Mouse (Mus musculus): ENCODE data around the gene Dnajc14. TPM values are rescaled to one million over a fixed set of nuclear protein-coding genes. Genes with fewer than 3 reads are reported as not detected.

Gene Dnajc14
- total and polyA plus RNA-seq, 2 experiments from 2014 or later, result 34.6 to 39.4 TPM

DNA sequence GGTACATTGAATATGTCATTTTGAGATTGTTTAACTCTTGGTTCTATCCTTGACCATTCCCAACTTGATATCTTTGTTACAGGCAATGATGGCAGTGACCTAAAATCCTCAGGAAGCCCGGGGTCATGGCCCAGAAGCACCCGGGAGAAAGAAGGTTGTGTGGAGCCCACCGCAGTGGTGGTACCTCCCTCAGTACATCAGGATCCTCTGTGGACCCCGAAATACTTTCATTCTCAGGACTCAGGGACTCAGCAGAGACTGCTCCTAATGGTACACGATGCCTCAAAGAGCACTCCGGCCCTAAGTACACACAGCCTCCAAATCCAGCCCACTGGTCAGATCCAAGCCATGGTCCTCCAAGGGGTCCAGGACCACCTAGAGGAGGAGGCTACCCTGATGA lies 2.2 kb downstream of the Dnajc14 start:
- H3K36me3 ChIP-seq (ENCODE audit: insufficient read depth, low read length), result peaks cover 14% of the 10 kb centered on the region; the same call in 1 of the 2 replicates
- H3K9me3 ChIP-seq (ENCODE audit: low read length), result no peaks in the 10 kb centered on the region
- peak overlapping the region; percentile 87 for H3K9ac ChIP-seq (replicated peaks; ENCODE audit: low read length, poor library complexity, severe bottlenecking)
- no peak for TF ChIP-seq CTCF (IDR thresholded peaks at IDR 0.05)
- peak overlapping the region; percentile 96; the same call in 1 of the 2 replicates for H3K27ac ChIP-seq (ENCODE audit: low read depth, low read length)
- ATAC-seq (ENCODE audit: low FRiP score) (no peak), DNase-seq (ENCODE audit: low spot score) (no peak)
- H3K4me2 ChIP-seq (ENCODE audit: low read depth, low read length, poor library complexity, severe bottlenecking), result peak overlapping the region; percentile 77
- WGBS, result 59% methylated on average over 6 of the region's 6 CpGs
- peaks cover 30% of the 10 kb centered on the region for H3K4me1 ChIP-seq (ENCODE audit: insufficient read depth, low read length)
- peak overlapping the region; percentile 85 for H3K4me3 ChIP-seq (ENCODE audit: low read depth, low read length)
- H3K27me3 ChIP-seq (ENCODE audit: insufficient read depth, low read length), result no peaks in the 10 kb centered on the region

DNA sequence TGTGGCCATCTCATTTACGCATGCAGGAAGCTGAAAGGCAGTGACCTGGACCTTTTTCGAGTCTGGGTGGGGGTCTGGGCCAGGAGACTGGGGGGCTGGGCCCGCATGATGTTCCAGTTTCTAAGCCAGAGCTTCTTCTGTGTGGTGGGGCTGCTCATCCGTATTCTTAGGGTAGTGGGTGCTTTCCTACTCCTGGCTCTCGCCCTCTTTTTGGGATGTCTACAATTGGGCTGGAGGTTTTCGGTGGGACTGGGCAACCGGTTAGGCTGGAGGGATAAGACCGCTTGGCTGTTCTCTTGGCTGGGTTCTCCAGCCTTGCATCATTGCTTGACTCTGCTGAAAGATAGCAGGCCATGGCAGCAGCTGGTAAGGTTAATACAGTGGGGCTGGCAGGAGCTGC lies 3.2 kb downstream of the Dnajc14 start:
- no peak for ATAC-seq (ENCODE audit: low FRiP score)
- Histone ChIP-seq H3K27me3 (ENCODE audit: insufficient read depth, low read length) (no peaks in the 10 kb centered on the region), H3K4me3 (ENCODE audit: low read depth, low read length) (peak overlapping the region; percentile 14), H3K9ac (replicated peaks; ENCODE audit: low read length, poor library complexity, severe bottlenecking) (peak overlapping the region; percentile 44; the same call in 1 of the 2 replicates), H3K4me2 (ENCODE audit: low read depth, low read length, poor library complexity, severe bottlenecking) (peak overlapping the region; percentile 77), H3K4me1 (ENCODE audit: insufficient read depth, low read length) (peaks cover 30% of the 10 kb centered on the region), H3K27ac (ENCODE audit: low read depth, low read length) (no peak overlapping the region), H3K9me3 (ENCODE audit: low read length) (no peaks in the 10 kb centered on the region), H3K36me3 (ENCODE audit: insufficient read depth, low read length) (peaks cover 9% of the 10 kb centered on the region; the same call in 1 of the 2 replicates)
- no peak for DNase-seq (ENCODE audit: low spot score)
- 91% methylated on average over 8 of the region's 8 CpGs for WGBS
- TF ChIP-seq CTCF (IDR thresholded peaks at IDR 0.05), result no peak

DNA sequence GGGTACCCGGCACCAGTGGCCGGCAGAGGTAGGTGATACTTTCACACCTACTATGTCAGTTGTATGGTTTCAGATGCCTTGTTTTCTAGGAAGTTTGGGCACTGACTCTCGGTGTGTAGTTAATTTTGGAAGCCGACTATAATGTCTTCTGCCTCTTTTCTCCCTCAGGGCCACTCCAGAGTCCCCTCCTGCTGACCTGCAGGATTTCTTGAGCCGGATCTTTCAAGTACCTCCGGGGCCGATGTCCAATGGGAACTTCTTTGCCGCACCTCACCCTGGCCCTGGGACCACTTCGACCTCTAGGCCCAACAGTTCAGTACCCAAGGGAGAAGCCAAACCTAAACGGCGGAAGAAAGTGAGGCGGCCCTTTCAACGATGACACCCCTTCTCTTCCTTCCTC lies 13.2 kb downstream of the Dnajc14 start, which contains the start of gene Sarnp:
Gene Sarnp (plus strand): TSS at position 301 of the 400 bp plus-strand sequence.
- 94% methylated on average over 13 of the region's 13 CpGs for WGBS
- no peak for ATAC-seq (ENCODE audit: low FRiP score)
- Histone ChIP-seq H3K36me3 (ENCODE audit: insufficient read depth, low read length) (peaks cover 28% of the 10 kb centered on the region), H3K4me3 (ENCODE audit: low read depth, low read length) (no peak within 1 kb of the TSS), H3K9me3 (ENCODE audit: low read length) (no peaks in the 10 kb centered on the region), H3K9ac (replicated peaks; ENCODE audit: low read length, poor library complexity, severe bottlenecking) (no peak within 1 kb of the TSS), H3K4me2 (ENCODE audit: low read depth, low read length, poor library complexity, severe bottlenecking) (no peak within 1 kb of the TSS), H3K4me1 (ENCODE audit: insufficient read depth, low read length) (no peaks in the 10 kb centered on the region), H3K27me3 (ENCODE audit: insufficient read depth, low read length) (no peaks in the 10 kb centered on the region), H3K27ac (ENCODE audit: low read depth, low read length) (no peak within 1 kb of the TSS)
- TF ChIP-seq CTCF (IDR thresholded peaks at IDR 0.05), result no peak
- no peak for DNase-seq (ENCODE audit: low spot score)

DNA sequence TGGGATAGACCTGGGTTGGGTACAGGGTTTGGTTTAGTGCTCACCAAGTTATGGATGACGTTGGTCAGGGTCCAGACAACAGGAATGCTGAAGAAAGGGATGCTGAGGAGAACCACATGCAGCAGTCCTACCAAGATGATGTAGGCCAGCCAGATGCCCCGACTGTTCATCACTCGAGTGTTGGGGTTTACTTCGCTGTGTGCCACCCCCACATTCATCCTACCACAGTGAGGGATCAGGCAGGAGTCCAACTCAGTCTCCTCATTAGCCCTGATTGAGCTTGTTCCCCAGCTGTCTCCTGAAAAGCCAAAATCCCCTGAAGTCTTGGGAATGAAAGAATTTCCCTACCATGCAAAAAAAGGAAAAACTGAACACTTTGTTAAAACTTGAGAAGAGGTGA lies 16.4 kb downstream of the Dnajc14 start:
- no peaks in the 10 kb centered on the region for H3K9me3 ChIP-seq (ENCODE audit: low read length)
- no peak overlapping the region for H3K27ac ChIP-seq (ENCODE audit: low read depth, low read length)
- no peak for DNase-seq (ENCODE audit: low spot score)
- no peaks in the 10 kb centered on the region for H3K27me3 ChIP-seq (ENCODE audit: insufficient read depth, low read length)
- WGBS, result 92% methylated on average over 4 of the region's 4 CpGs
- H3K4me1 ChIP-seq (ENCODE audit: insufficient read depth, low read length), result peaks cover 5% of the 10 kb centered on the region; the same call in 1 of the 2 replicates
- peaks cover 22% of the 10 kb centered on the region for H3K36me3 ChIP-seq (ENCODE audit: insufficient read depth, low read length)
- no peak overlapping the region for H3K4me3 ChIP-seq (ENCODE audit: low read depth, low read length)
- no peak for TF ChIP-seq CTCF (IDR thresholded peaks at IDR 0.05)
- H3K4me2 ChIP-seq (ENCODE audit: low read depth, low read length, poor library complexity, severe bottlenecking), result no peak overlapping the region
- no peak for ATAC-seq (ENCODE audit: low FRiP score)
- H3K9ac ChIP-seq (replicated peaks; ENCODE audit: low read length, poor library complexity, severe bottlenecking), result no peak overlapping the region

DNA sequence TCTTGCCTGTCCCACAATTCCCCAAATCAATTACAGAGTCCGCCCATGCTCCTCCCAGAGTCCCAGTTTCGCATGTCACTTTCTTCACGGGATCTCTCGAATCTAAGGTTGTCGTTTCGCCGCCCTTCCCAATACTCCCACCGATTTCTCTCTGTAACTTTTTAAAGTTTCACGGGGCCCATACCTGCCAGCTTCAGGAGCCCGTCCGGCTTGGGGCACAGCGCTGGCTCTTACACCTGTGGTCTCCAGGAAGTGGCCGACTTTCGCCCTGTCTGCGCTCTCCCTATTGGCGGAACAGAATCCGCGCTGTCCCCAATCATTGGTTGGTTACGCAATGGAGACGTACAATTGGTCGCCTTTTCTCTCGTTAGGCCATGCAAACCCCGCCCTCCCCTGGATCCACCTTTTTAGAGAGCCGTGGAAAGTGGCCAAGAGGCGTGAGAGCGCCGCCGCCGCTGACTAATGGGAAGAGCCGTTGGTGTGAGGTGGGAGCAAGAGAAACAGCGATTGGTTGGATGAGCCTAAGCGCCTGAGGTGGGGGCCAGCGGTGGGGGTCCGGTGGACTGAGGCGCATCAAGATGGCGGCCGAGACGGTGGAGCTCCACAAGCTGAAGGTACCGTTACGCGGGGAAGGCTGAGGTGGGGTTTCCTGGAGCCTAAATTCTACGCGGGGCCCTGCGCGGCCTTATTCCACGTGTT lies 17.6 kb downstream of the Dnajc14 start, which contains the start of gene Ormdl2:
Gene Ormdl2 (minus strand): TSS at position 288 of the 699 bp plus-strand sequence.
- no peaks in the 10 kb centered on the region for H3K27me3 ChIP-seq (ENCODE audit: insufficient read depth, low read length)
- peak within 1 kb of the TSS; percentile 69 for H3K27ac ChIP-seq (ENCODE audit: low read depth, low read length)
- DNase-seq (ENCODE audit: low spot score) (peak; percentile 100), ATAC-seq (ENCODE audit: low FRiP score) (peak; percentile 100)
- peak within 1 kb of the TSS; percentile 73 for H3K4me2 ChIP-seq (ENCODE audit: low read depth, low read length, poor library complexity, severe bottlenecking)
- 1% methylated on average over 46 of the region's 46 CpGs for WGBS
- TF ChIP-seq CTCF (IDR thresholded peaks at IDR 0.05), result peak; percentile 47
- H3K9me3 ChIP-seq (ENCODE audit: low read length), result no peaks in the 10 kb centered on the region
- H3K4me1 ChIP-seq (ENCODE audit: insufficient read depth, low read length), result peaks cover 5% of the 10 kb centered on the region; the same call in 1 of the 2 replicates
- H3K4me3 ChIP-seq (ENCODE audit: low read depth, low read length), result peak within 1 kb of the TSS; percentile 79
- H3K36me3 ChIP-seq (ENCODE audit: insufficient read depth, low read length), result peaks cover 24% of the 10 kb centered on the region
- H3K9ac ChIP-seq (replicated peaks; ENCODE audit: low read length, poor library complexity, severe bottlenecking), result peak within 1 kb of the TSS; percentile 65

DNA sequence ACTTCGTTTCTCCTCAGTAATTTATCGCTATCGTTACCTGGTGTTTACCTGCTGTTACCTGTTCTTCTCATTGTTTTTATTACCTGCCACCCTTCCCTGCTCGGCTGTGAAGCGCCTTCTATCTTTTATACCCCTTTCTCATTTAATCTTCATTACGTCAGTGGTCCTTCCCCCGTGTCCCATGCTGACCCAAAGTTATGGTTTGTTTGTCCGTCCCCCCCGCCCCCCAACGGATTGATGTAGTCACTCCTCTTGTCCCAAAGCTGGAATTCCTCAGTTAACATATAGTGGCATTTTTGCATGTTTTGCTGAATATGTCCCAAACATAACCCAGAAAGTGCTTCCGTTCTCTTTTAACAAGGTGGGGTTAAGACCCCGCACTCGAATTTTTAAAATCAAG lies 18.3 kb downstream of the Dnajc14 start:
- no peak for TF ChIP-seq CTCF (IDR thresholded peaks at IDR 0.05)
- Histone ChIP-seq H3K36me3 (ENCODE audit: insufficient read depth, low read length) (peaks cover 18% of the 10 kb centered on the region), H3K4me1 (ENCODE audit: insufficient read depth, low read length) (peaks cover 5% of the 10 kb centered on the region; the same call in 1 of the 2 replicates), H3K4me3 (ENCODE audit: low read depth, low read length) (peak overlapping the region; percentile 79), H3K9me3 (ENCODE audit: low read length) (no peaks in the 10 kb centered on the region), H3K27ac (ENCODE audit: low read depth, low read length) (peak overlapping the region; percentile 69), H3K27me3 (ENCODE audit: insufficient read depth, low read length) (no peaks in the 10 kb centered on the region), H3K9ac (replicated peaks; ENCODE audit: low read length, poor library complexity, severe bottlenecking) (peak overlapping the region; percentile 65), H3K4me2 (ENCODE audit: low read depth, low read length, poor library complexity, severe bottlenecking) (peak overlapping the region; percentile 73)
- DNase-seq (ENCODE audit: low spot score), result no peak
- WGBS, result 6% methylated on average over 13 of the region's 13 CpGs
- ATAC-seq (ENCODE audit: low FRiP score), result no peak

Data from midbrain, postnatal 0 days (tissue).